Mouse (Mus musculus): ENCODE measurements around the gene Tango2.

DNA sequence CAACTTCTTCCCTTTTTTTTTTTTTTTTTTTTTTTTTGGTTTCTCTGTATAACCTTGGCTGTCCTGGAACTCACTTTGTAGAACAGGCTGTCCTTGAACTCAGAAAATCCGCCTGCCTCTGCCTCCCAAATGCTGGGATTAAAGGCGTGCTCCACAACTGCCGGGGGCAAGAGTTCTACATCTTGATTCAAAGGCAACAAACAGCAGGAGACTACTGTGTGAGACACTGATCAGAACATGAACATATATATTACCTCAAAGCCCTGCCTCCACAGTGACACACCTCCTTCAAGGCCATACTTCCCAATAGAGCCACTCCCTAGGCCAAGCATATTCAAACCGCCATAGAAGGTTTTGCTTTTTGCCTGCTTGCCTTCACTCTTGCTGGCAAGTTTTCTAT is 25.7 kb upstream of the Tango2 start:
- no peak for TF ChIP-seq POLR2A (IDR thresholded peaks at IDR 0.05; ENCODE audit: insufficient read length, low read depth)
- no peak for TF ChIP-seq TCF12 (IDR thresholded peaks at IDR 0.05; ENCODE audit: insufficient read depth, poor library complexity, severe bottlenecking)
- no peak for TF ChIP-seq USF1 (IDR thresholded peaks at IDR 0.05; ENCODE audit: low read depth)
- TF ChIP-seq CEBPB (IDR thresholded peaks at IDR 0.05; ENCODE audit: insufficient read depth, poor library complexity, severe bottlenecking): no peak
- TF ChIP-seq MYOG (IDR thresholded peaks at IDR 0.05; ENCODE audit: control insufficient read depth in 1 of 3, insufficient read depth in 1 of 3, insufficient read length in 2 of 3, low read depth in 2 of 3): no peak
- TF ChIP-seq REST (IDR thresholded peaks at IDR 0.05; ENCODE audit: insufficient read depth, insufficient read length): no peak
- no peak for TF ChIP-seq POLR2AphosphoS2 (IDR thresholded peaks at IDR 0.05; ENCODE audit: insufficient read length, low read depth)
- TF ChIP-seq MYOD1 (IDR thresholded peaks at IDR 0.05; ENCODE audit: control insufficient read depth in 1 of 3, insufficient read length in 2 of 3, low read depth in 2 of 3): no peak
